Mouse (Mus musculus) lung, embryonic 14.5 days (tissue): Measurements from ENCODE around the gene Agap2. TPM values are rescaled to one million over a fixed set of nuclear protein-coding genes. Genes with fewer than 3 reads are reported as not detected.

Experiments
- ATAC-seq: fragments of 200-750 bp; cut with Nextera tagmentation; 2 replicates; pipeline ENCODE4 v1.8.0; 2017; ENCODE audit warnings: mild to moderate bottlenecking, moderate TSS enrichment, moderate library complexity; ENCODE audit not compliant: insufficient read depth
- DNase-seq: peaks from one replicate; pipeline ENCODE4 v3.0.0-alpha.2; 2015
- H3K27ac ChIP-seq: fragments of 300-500 bp; sonication (generic); 2 replicates; pipeline ENCODE4 v1.5.1; 2014; ENCODE audit warnings: low read depth, mild to moderate bottlenecking, moderate library complexity
- H3K27me3 ChIP-seq: fragments of 300-500 bp; sonication (generic); 2 replicates; pipeline ENCODE4 v1.6.1; 2014; ENCODE audit warnings: low read length, control low read depth; ENCODE audit not compliant: insufficient read depth
- H3K36me3 ChIP-seq: fragments of 300-500 bp; sonication (generic); 2 replicates; pipeline ENCODE4 v1.6.1; 2014; ENCODE audit warnings: control low read depth; ENCODE audit not compliant: insufficient read depth
- H3K4me1 ChIP-seq: fragments of 300-500 bp; sonication (generic); 2 replicates; pipeline ENCODE4 v1.6.1; 2014; ENCODE audit warnings: antibody characterized with exemption, control low read depth; ENCODE audit not compliant: insufficient read depth
- H3K4me2 ChIP-seq: fragments of 300-500 bp; sonication (generic); 2 replicates; pipeline ENCODE4 v1.6.1; 2014; ENCODE audit warnings: mild to moderate bottlenecking
- H3K4me3 ChIP-seq: fragments of 300-500 bp; sonication (generic); 2 replicates; pipeline ENCODE4 v1.5.1; 2014; ENCODE audit warnings: low read depth, low read length
- H3K9ac ChIP-seq: fragments of 300-500 bp; sonication (generic); 2 replicates; pipeline ENCODE4 v1.6.1; 2014
- H3K9me3 ChIP-seq: fragments of 300-500 bp; sonication (generic); 2 replicates; pipeline ENCODE4 v1.6.1; 2016; ENCODE audit warnings: low read depth, low read length, control low read depth
- CTCF ChIP-seq: IDR thresholded peaks from 2 replicates; pipeline ENCODE4 v1.5.1; 2016; ENCODE audit warnings: antibody characterized with exemption, low read depth
- WGBS: fragments of 180-500 bp; shearing (Covaris S2); extraction: QIAGEN DNeasy Blood & Tissue Kit; methylation state at CpG from one replicate; pipeline ENCODE4 v1.1.7; 2014; 5-methylcytosine and 5-hydroxymethylcytosine counted together
- polyA plus RNA-seq: library from polyadenylated mRNA; unstranded; fragments of >200 nt; fragmentation: Nextera tagmentation; extraction: Ambion mirVana; gene quantifications from 2 replicates; pipeline ENCODE4 v1.2.1, GENCODE M21; 2014

Gene Agap2
- polyA plus RNA-seq, 1 experiment from 2014 or later = 0.07 TPM

DNA sequence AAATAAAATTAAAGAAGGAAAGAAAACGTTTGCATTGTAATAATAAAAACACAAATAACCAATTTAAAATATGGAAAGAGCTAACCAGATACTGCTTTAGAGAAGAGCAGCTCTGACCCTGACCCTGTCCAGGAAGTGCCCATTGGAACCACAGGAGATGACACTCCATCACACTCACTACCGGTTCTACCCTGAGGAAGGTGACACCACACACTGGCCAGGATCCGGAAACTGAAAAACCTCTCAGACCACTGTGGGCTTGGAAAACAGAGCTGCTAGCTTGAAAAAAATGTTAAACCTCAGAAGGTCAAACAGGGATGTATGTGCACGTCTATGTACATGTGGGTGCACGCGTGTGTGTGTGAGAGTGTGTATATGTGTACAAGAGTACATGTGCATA, 26.1 kb downstream of the Agap2 start:
- H3K9me3 ChIP-seq = no peaks in the 10 kb centered on the region
- no peaks in the 10 kb centered on the region for H3K4me1 ChIP-seq
- TF ChIP-seq CTCF = no peak
- H3K9ac ChIP-seq = no peak overlapping the region
- DNase-seq = no peak
- H3K27ac ChIP-seq = no peak overlapping the region
- H3K4me2 ChIP-seq = no peak overlapping the region
- no peak overlapping the region for H3K4me3 ChIP-seq
- WGBS = 72% methylated on average over 6 of the region's 6 CpGs
- H3K27me3 ChIP-seq = no peaks in the 10 kb centered on the region
- no peak for ATAC-seq
- peaks cover 42% of the 10 kb centered on the region for H3K36me3 ChIP-seq

GRCm38 (mm10) chr10:127103631-127104030, 28.5 kb downstream of the Agap2 start:
- 61% methylated on average over 7 of the region's 7 CpGs for WGBS
- Histone ChIP-seq H3K36me3 (peaks cover 24% of the 10 kb centered on the region), H3K27ac (no peak overlapping the region), H3K4me2 (no peak overlapping the region), H3K4me3 (no peak overlapping the region), H3K4me1 (no peaks in the 10 kb centered on the region), H3K9ac (no peak overlapping the region), H3K9me3 (no peaks in the 10 kb centered on the region), H3K27me3 (no peaks in the 10 kb centered on the region)
- ATAC-seq (no peak), DNase-seq (no peak)
- no peak for TF ChIP-seq CTCF

DNA sequence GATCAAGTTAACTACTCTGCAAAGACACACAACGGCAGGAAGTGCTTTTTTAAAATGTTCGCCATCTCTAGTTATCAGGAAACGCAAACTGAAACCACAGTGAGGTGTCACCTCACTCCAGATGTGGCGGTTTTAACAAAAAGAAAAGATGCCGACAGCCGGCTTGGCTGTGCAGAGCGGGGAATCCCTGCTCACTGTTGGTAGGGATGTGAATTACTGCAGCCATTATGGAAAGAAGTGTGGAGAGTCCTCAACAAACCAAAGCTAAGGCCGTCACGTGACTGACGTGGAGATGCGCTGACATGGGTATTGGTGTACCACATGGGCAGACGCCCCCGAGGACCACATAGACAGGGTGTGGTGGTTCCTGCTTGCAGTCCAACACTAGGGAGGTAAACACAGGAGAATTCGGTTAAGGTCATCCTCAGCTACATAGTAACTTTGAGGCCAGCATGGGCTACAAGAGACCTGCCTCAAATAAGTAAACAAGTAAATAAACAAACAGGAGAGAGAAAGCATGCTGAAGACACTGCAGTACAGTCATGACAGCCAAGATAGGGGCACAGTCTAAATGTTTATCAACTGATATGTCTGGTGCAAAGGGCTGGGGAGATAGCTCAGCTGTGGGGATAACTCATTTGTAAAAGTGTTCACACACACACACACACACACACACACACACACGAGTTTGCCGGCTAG, 32.6 kb downstream of the Agap2 start:
- DNase-seq = no peak
- TF ChIP-seq CTCF = no peak
- Histone ChIP-seq H3K36me3 (peaks cover 11% of the 10 kb centered on the region), H3K4me1 (no peaks in the 10 kb centered on the region), H3K27ac (no peak overlapping the region), H3K27me3 (no peaks in the 10 kb centered on the region), H3K9ac (no peak overlapping the region), H3K9me3 (no peaks in the 10 kb centered on the region), H3K4me2 (no peak overlapping the region), H3K4me3 (no peak overlapping the region)
- WGBS = 82% methylated on average over 16 of the region's 16 CpGs
- no peak for ATAC-seq

DNA sequence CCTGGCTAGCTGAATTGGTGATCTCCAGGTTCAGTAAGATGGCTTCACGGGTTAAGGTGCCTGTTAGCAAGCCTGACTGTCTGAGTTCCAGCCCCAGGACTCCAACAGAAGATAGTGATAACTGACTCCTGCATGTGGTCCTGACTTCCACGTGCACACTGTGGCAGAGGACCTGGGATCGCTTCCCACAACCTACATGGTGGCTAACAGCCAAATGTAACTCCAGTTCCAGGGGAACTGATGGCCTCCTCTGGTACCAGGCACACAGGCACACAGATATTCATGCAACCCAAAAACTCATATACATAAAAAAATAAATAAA, 33.1 kb downstream of the Agap2 start:
- Histone ChIP-seq H3K27me3 (no peaks in the 10 kb centered on the region), H3K4me1 (no peaks in the 10 kb centered on the region), H3K36me3 (peaks cover 14% of the 10 kb centered on the region), H3K4me2 (no peak overlapping the region), H3K9ac (no peak overlapping the region), H3K4me3 (no peak overlapping the region), H3K9me3 (no peaks in the 10 kb centered on the region), H3K27ac (no peak overlapping the region)
- TF ChIP-seq CTCF = no peak
- no peak for ATAC-seq
- WGBS = 69% methylated on average over 3 of the region's 3 CpGs
- no peak for DNase-seq

- DNase-seq = no peak
- ATAC-seq = no peak
- Histone ChIP-seq H3K4me1 (no peaks in the 10 kb centered on the region), H3K4me2 (no peak overlapping the region), H3K27ac (no peak overlapping the region), H3K4me3 (no peak overlapping the region), H3K9me3 (no peaks in the 10 kb centered on the region), H3K27me3 (no peaks in the 10 kb centered on the region), H3K36me3 (peaks cover 8% of the 10 kb centered on the region), H3K9ac (no peak overlapping the region)
- peak; percentile 34 for TF ChIP-seq CTCF
- 86% methylated on average over 15 of the region's 15 CpGs for WGBS
These were observed 36.2 kb downstream of the Agap2 start for GRCm38 (mm10) chr10:127111001-127111887.

- no peak for TF ChIP-seq CTCF
- H3K27me3 ChIP-seq = no peaks in the 10 kb centered on the region
- no peak for DNase-seq
- no peak overlapping the region for H3K27ac ChIP-seq
- no peak overlapping the region for H3K4me3 ChIP-seq
- H3K4me2 ChIP-seq = no peak overlapping the region
- H3K9me3 ChIP-seq = no peaks in the 10 kb centered on the region
- 88% methylated on average over 11 of the region's 11 CpGs for WGBS
- no peak overlapping the region for H3K9ac ChIP-seq
- no peaks in the 10 kb centered on the region for H3K4me1 ChIP-seq
- peaks cover 34% of the 10 kb centered on the region for H3K36me3 ChIP-seq
- ATAC-seq = no peak
These were observed 39.3 kb downstream of the Agap2 start for GRCm38 (mm10) chr10:127114408-127114807.

- Histone ChIP-seq H3K9me3 (no peaks in the 10 kb centered on the region), H3K27ac (no peak overlapping the region), H3K4me3 (no peak overlapping the region), H3K9ac (no peak overlapping the region), H3K27me3 (no peaks in the 10 kb centered on the region), H3K36me3 (peaks cover 34% of the 10 kb centered on the region), H3K4me1 (no peaks in the 10 kb centered on the region), H3K4me2 (no peak overlapping the region)
- DNase-seq = no peak
- ATAC-seq = no peak
- WGBS = 75% methylated on average over 2 of the region's 2 CpGs
- peak; percentile 22; the same call in 1 of the 2 replicates for TF ChIP-seq CTCF
These were observed 40.0 kb downstream of the Agap2 start for GRCm38 (mm10) chr10:127115068-127115467.
